21 mouse cellular contexts compared by ENCODE assay signal in the genomic region with DNA sequence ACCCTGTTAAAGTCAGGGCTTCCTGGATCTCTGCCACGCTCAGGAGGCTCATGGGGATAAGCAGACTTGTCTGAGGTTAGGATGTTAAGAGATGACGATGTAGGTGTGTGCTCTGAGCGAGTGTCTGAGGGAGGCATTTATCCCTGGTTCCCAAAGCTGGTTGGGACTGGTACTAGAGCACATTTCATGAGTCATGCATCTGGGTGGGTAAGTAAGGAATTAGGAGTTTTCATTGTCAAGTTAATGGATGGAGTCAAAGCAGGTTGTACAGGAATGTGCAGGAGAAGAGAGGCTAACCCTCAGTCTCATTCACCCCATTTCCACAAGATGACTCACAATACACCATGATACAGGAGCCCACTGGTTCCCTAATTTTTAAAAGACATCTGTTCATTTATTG.
"Had no signal": no experiment of that assay in that cellular context is flagged by ENCODE, and none has a peak within 500 bp of the region (broad histone marks: within the 10 kb centered on the region; RNA-seq: fewer than 3 reads in every experiment).

No protein-coding gene starts in this region.

- DNase-seq: kidney, adult 18-20 months; kidney, adult 9 months; kidney, postnatal 14 days; layer of hippocampus, adult 9-11 months; liver; lung, adult 18-20 months; lung, postnatal 10 days; lung, postnatal 36 days; midbrain, embryonic 14.5 days; retina, postnatal 1 day; right cerebral cortex, postnatal 25 days; thymus, adult 18-20 months; thymus, postnatal 36 days had no signal

- H3K4me3 ChIP-seq: layer of hippocampus, adult 2 months; limb, embryonic 10.5 days; limb, embryonic 13.5 days; liver, embryonic 12.5 days; liver, embryonic 15.5 days; lung, embryonic 15.5 days; megakaryocyte, embryonic 14.5 days had no signal

- H3K4me2 ChIP-seq: limb, embryonic 13.5 days; liver, embryonic 12.5 days; liver, embryonic 15.5 days; lung, embryonic 15.5 days; midbrain, embryonic 11.5 days had no signal

- H3K27ac ChIP-seq: layer of hippocampus, adult 2 months; limb, embryonic 10.5 days; limb, embryonic 13.5 days; liver, embryonic 12.5 days; liver, embryonic 15.5 days; lung, embryonic 15.5 days had no signal

- ATAC-seq: liver, embryonic 12.5 days had no signal

- H3K9me3 ChIP-seq: limb, embryonic 10.5 days; limb, embryonic 13.5 days; liver, embryonic 12.5 days; liver, embryonic 15.5 days; lung, embryonic 15.5 days had no signal

- H3K4me1 ChIP-seq: limb, embryonic 10.5 days; limb, embryonic 13.5 days; liver, embryonic 12.5 days; liver, embryonic 15.5 days; lung, embryonic 15.5 days had no signal

- H3K9ac ChIP-seq: limb, embryonic 13.5 days; liver, embryonic 12.5 days; liver, embryonic 15.5 days; lung, embryonic 15.5 days had no signal

- H3K27me3 ChIP-seq: limb, embryonic 13.5 days; liver, embryonic 12.5 days; liver, embryonic 15.5 days; lung, embryonic 15.5 days; megakaryocyte, embryonic 14.5 days had no signal
